Mouse (Mus musculus) cortical plate, adult 2 months (tissue): ENCODE measurements around the gene Prrt1.

Experiments
- CTCF ChIP-seq: fragments of 200-500 bp; IDR thresholded peaks from 2 replicates; pipeline ENCODE4 v1.5.1; 2011; ENCODE audit warnings: mild to moderate bottlenecking, control low read depth, low read length; ENCODE audit not compliant: insufficient read depth; ENCODE audit errors: extremely low read depth
- POLR2A ChIP-seq: fragments of 200-500 bp; IDR thresholded peaks from 2 replicates; pipeline ENCODE4 v1.6.1; 2011; ENCODE audit warnings: mild to moderate bottlenecking, low read length, control low read depth; ENCODE audit not compliant: insufficient read depth; ENCODE audit errors: extremely low read depth

DNA sequence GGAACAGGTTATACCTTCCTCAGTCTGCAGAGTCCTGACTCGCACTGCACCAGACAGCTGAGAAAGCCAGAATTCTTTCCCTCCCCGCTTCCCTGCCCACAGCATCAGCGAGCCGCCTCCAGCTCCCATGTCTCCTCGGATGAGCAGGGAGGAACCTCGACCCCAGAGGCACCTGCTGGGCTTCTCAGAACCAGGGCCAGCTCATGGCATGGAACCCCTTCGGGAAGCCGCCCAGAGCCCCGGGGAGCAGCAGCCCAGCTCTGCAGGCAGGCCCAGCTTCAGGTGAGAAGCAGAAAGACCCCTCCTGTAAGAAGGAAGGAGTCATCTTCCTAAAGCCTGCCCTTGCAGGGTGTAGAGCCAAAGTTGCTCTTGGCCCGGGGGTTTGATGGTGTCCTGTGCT, 23.2 kb downstream of the Prrt1 start:
- no peak for TF ChIP-seq POLR2A
- TF ChIP-seq CTCF, result no peak
